Mouse (Mus musculus): ENCODE measurements around the gene Fes. TPM values are rescaled to one million over a fixed set of nuclear protein-coding genes. Genes with fewer than 3 reads are reported as not detected.
A peak's percentile ranks its signal among the peaks of the same experiment; 100 is the strongest.

The Fes gene
- total and polyA plus RNA-seq, 2 experiments from 2014 or later, result 3.1 to 4.3 TPM

- TF ChIP-seq CTCF (IDR thresholded peaks at IDR 0.05), result no peak
- no peaks in the 10 kb centered on the region for H3K27me3 ChIP-seq (ENCODE audit: insufficient read depth, low read length)
- peaks cover 3% of the 10 kb centered on the region; the same call in 1 of the 2 replicates for H3K4me1 ChIP-seq (ENCODE audit: insufficient read depth, low read length)
- DNase-seq (ENCODE audit: low spot score) (no peak), ATAC-seq (ENCODE audit: low FRiP score) (no peak)
- H3K9ac ChIP-seq (replicated peaks; ENCODE audit: low read length, poor library complexity, severe bottlenecking), result no peak overlapping the region
- H3K4me3 ChIP-seq (ENCODE audit: low read depth, low read length), result no peak overlapping the region
- H3K9me3 ChIP-seq (ENCODE audit: low read length), result no peaks in the 10 kb centered on the region
- no peak overlapping the region for H3K4me2 ChIP-seq (ENCODE audit: low read depth, low read length, poor library complexity, severe bottlenecking)
- 86% methylated on average over 9 of the region's 9 CpGs for WGBS
- H3K36me3 ChIP-seq (ENCODE audit: insufficient read depth, low read length), result peaks cover 43% of the 10 kb centered on the region
- H3K27ac ChIP-seq (ENCODE audit: low read depth, low read length), result no peak overlapping the region
Observed at GRCm38 (mm10) chr7:80368009-80368408, 19.7 kb downstream of the Fes start.

- Histone ChIP-seq H3K4me2 (ENCODE audit: low read depth, low read length, poor library complexity, severe bottlenecking) (no peak overlapping the region), H3K9me3 (ENCODE audit: low read length) (no peaks in the 10 kb centered on the region), H3K36me3 (ENCODE audit: insufficient read depth, low read length) (peaks cover 51% of the 10 kb centered on the region), H3K9ac (replicated peaks; ENCODE audit: low read length, poor library complexity, severe bottlenecking) (no peak overlapping the region), H3K27ac (ENCODE audit: low read depth, low read length) (no peak overlapping the region), H3K4me3 (ENCODE audit: low read depth, low read length) (no peak overlapping the region), H3K27me3 (ENCODE audit: insufficient read depth, low read length) (no peaks in the 10 kb centered on the region), H3K4me1 (ENCODE audit: insufficient read depth, low read length) (peaks cover 3% of the 10 kb centered on the region; the same call in 1 of the 2 replicates)
- WGBS, result 98% methylated on average over 7 of the region's 7 CpGs
- no peak for ATAC-seq (ENCODE audit: low FRiP score)
- no peak for TF ChIP-seq CTCF (IDR thresholded peaks at IDR 0.05)
- DNase-seq (ENCODE audit: low spot score), result no peak
Observed at GRCm38 (mm10) chr7:80367232-80367631, 20.5 kb downstream of the Fes start.

GRCm38 (mm10) chr7:80365759-80366158, 22.0 kb downstream of the Fes start:
- peaks cover 3% of the 10 kb centered on the region; the same call in 1 of the 2 replicates for H3K4me1 ChIP-seq (ENCODE audit: insufficient read depth, low read length)
- H3K27me3 ChIP-seq (ENCODE audit: insufficient read depth, low read length), result no peaks in the 10 kb centered on the region
- no peaks in the 10 kb centered on the region for H3K9me3 ChIP-seq (ENCODE audit: low read length)
- DNase-seq (ENCODE audit: low spot score) (no peak), ATAC-seq (ENCODE audit: low FRiP score) (no peak)
- H3K36me3 ChIP-seq (ENCODE audit: insufficient read depth, low read length), result peaks cover 61% of the 10 kb centered on the region
- no peak overlapping the region for H3K27ac ChIP-seq (ENCODE audit: low read depth, low read length)
- no peak overlapping the region for H3K4me2 ChIP-seq (ENCODE audit: low read depth, low read length, poor library complexity, severe bottlenecking)
- H3K9ac ChIP-seq (replicated peaks; ENCODE audit: low read length, poor library complexity, severe bottlenecking), result no peak overlapping the region
- WGBS, result 87% methylated on average over 2 of the region's 2 CpGs
- H3K4me3 ChIP-seq (ENCODE audit: low read depth, low read length), result no peak overlapping the region
- TF ChIP-seq CTCF (IDR thresholded peaks at IDR 0.05), result no peak

DNA sequence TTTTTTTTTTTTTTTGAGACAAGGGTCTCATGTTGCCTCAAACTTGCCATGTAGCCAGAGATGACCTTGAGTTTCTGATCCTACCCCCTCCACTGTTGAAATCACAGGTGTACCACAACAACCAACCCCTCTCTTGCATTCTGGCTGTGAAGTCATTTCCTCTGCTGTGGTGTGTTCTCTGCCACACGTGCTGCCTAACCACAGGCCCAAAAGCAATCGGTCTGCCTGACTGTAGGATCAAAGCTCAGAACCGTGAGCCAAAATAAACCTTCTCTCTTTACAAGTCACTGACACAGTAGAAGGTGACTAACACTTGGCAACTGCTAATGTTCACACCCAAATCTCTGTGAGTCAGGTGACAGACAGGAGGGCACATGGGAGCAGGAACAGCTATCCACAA, 27.3 kb downstream of the Fes start:
- Histone ChIP-seq H3K36me3 (ENCODE audit: insufficient read depth, low read length) (peaks cover 79% of the 10 kb centered on the region), H3K27me3 (ENCODE audit: insufficient read depth, low read length) (no peaks in the 10 kb centered on the region), H3K9ac (replicated peaks; ENCODE audit: low read length, poor library complexity, severe bottlenecking) (no peak overlapping the region), H3K4me1 (ENCODE audit: insufficient read depth, low read length) (no peaks in the 10 kb centered on the region), H3K4me3 (ENCODE audit: low read depth, low read length) (no peak overlapping the region), H3K9me3 (ENCODE audit: low read length) (no peaks in the 10 kb centered on the region), H3K27ac (ENCODE audit: low read depth, low read length) (no peak overlapping the region), H3K4me2 (ENCODE audit: low read depth, low read length, poor library complexity, severe bottlenecking) (no peak overlapping the region)
- DNase-seq (ENCODE audit: low spot score) (no peak), ATAC-seq (ENCODE audit: low FRiP score) (no peak)
- no peak for TF ChIP-seq CTCF (IDR thresholded peaks at IDR 0.05)
- WGBS, result 74% methylated on average over 3 of the region's 3 CpGs

- ATAC-seq (ENCODE audit: low FRiP score) (no peak), DNase-seq (ENCODE audit: low spot score) (no peak)
- H3K4me2 ChIP-seq (ENCODE audit: low read depth, low read length, poor library complexity, severe bottlenecking), result no peak overlapping the region
- H3K9me3 ChIP-seq (ENCODE audit: low read length), result no peaks in the 10 kb centered on the region
- H3K4me1 ChIP-seq (ENCODE audit: insufficient read depth, low read length), result no peaks in the 10 kb centered on the region
- H3K9ac ChIP-seq (replicated peaks; ENCODE audit: low read length, poor library complexity, severe bottlenecking), result no peak overlapping the region
- WGBS, result 61% methylated on average over 4 of the region's 4 CpGs
- H3K27ac ChIP-seq (ENCODE audit: low read depth, low read length), result no peak overlapping the region
- peaks cover 67% of the 10 kb centered on the region for H3K36me3 ChIP-seq (ENCODE audit: insufficient read depth, low read length)
- no peak for TF ChIP-seq CTCF (IDR thresholded peaks at IDR 0.05)
- no peak overlapping the region for H3K4me3 ChIP-seq (ENCODE audit: low read depth, low read length)
- no peaks in the 10 kb centered on the region for H3K27me3 ChIP-seq (ENCODE audit: insufficient read depth, low read length)
Observed at GRCm38 (mm10) chr7:80358039-80358438, 29.7 kb downstream of the Fes start.

DNA sequence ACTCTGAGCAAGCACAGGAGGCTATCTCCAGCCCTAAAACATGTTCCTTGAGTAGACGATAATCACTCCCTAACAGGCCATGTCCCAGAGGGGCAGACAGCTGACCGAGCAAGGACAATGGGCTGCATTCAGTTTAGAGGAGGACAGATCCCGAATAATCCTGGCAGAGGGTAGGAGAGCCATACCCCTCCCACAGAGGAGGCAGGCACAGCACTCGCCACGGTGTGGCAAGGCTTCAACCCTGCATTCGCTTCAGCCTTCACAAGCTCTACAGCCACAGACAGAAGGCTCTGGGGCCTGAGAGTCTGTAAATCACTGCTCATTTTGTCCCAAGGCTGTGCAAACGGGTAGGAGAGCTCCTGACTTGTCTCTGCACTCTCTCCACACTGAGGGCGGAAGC, 30.6 kb downstream of the Fes start:
- Histone ChIP-seq H3K9me3 (ENCODE audit: low read length) (no peaks in the 10 kb centered on the region), H3K27ac (ENCODE audit: low read depth, low read length) (no peak overlapping the region), H3K4me1 (ENCODE audit: insufficient read depth, low read length) (no peaks in the 10 kb centered on the region), H3K4me2 (ENCODE audit: low read depth, low read length, poor library complexity, severe bottlenecking) (no peak overlapping the region), H3K36me3 (ENCODE audit: insufficient read depth, low read length) (peaks cover 67% of the 10 kb centered on the region), H3K27me3 (ENCODE audit: insufficient read depth, low read length) (no peaks in the 10 kb centered on the region), H3K4me3 (ENCODE audit: low read depth, low read length) (no peak overlapping the region), H3K9ac (replicated peaks; ENCODE audit: low read length, poor library complexity, severe bottlenecking) (no peak overlapping the region)
- no peak for TF ChIP-seq CTCF (IDR thresholded peaks at IDR 0.05)
- 20% methylated on average over 8 of the region's 8 CpGs for WGBS
- ATAC-seq (ENCODE audit: low FRiP score) (peak; percentile 47; the same call in 1 of the 2 replicates), DNase-seq (ENCODE audit: low spot score) (peak; percentile 76)

All from midbrain, postnatal 0 days (tissue).